Mouse (Mus musculus) heart, embryonic 16.5 days (tissue): ENCODE data around the gene Zmat3. TPM values are rescaled to one million over a fixed set of nuclear protein-coding genes. Genes with fewer than 3 reads are reported as not detected.

Experiments used
- ATAC-seq: fragments of 200-750 bp; cut with Nextera tagmentation; replicated peaks from 2 replicates; pipeline ENCODE4 v1.8.0; 2017; ENCODE audit warnings: moderate number of reproducible peaks; ENCODE audit not compliant: insufficient read depth, low FRiP score; ENCODE audit errors: extremely low read depth
- H3K27ac ChIP-seq: fragments of 300-500 bp; sonication (generic); 2 replicates; pipeline ENCODE4 v1.5.1; 2014; ENCODE audit warnings: mild to moderate bottlenecking, low read length, control low read depth, moderate library complexity
- H3K27me3 ChIP-seq: fragments of 300-500 bp; sonication (generic); 2 replicates; pipeline ENCODE4 v1.6.1; 2014; ENCODE audit warnings: low read length, mixed read lengths; ENCODE audit not compliant: control insufficient read depth, insufficient read depth
- H3K36me3 ChIP-seq: fragments of 300-500 bp; sonication (generic); 2 replicates; pipeline ENCODE4 v1.6.1; 2014; ENCODE audit not compliant: control insufficient read depth, insufficient read depth
- H3K4me1 ChIP-seq: fragments of 300-500 bp; sonication (generic); 2 replicates; pipeline ENCODE4 v1.6.1; 2014; ENCODE audit warnings: low read length, mixed read lengths; ENCODE audit not compliant: control insufficient read depth, insufficient read depth
- H3K4me2 ChIP-seq: fragments of 300-500 bp; sonication (generic); 2 replicates; pipeline ENCODE4 v1.6.1; 2014; ENCODE audit warnings: low read depth, mild to moderate bottlenecking, control low read depth, low read length
- H3K4me3 ChIP-seq: fragments of 300-500 bp; sonication (generic); 2 replicates; pipeline ENCODE4 v1.5.1; 2014; ENCODE audit warnings: mild to moderate bottlenecking, control low read depth, low read length
- H3K9ac ChIP-seq: fragments of 300-500 bp; sonication (generic); 2 replicates; pipeline ENCODE4 v1.6.1; 2014; ENCODE audit warnings: low read length, control low read depth
- H3K9me3 ChIP-seq: fragments of 300-500 bp; sonication (generic); replicated peaks from 2 replicates; pipeline ENCODE4 v1.6.1; 2016; ENCODE audit warnings: low read length; ENCODE audit not compliant: control insufficient read depth
- WGBS: fragments of 180-500 bp; shearing (Covaris S2); extraction: QIAGEN DNeasy Blood & Tissue Kit; methylation state at CpG from one replicate; pipeline ENCODE4 v1.1.7; 2014; 5-methylcytosine and 5-hydroxymethylcytosine counted together
- polyA plus RNA-seq: library from polyadenylated mRNA; unstranded; fragments of >200 nt; fragmentation: Nextera tagmentation; extraction: Ambion mirVana; gene quantifications from 2 replicates; pipeline ENCODE4 v1.2.1, GENCODE M21; 2015

The Zmat3 gene
- polyA plus RNA-seq, 1 experiment from 2014 or later = 3.6 TPM

DNA sequence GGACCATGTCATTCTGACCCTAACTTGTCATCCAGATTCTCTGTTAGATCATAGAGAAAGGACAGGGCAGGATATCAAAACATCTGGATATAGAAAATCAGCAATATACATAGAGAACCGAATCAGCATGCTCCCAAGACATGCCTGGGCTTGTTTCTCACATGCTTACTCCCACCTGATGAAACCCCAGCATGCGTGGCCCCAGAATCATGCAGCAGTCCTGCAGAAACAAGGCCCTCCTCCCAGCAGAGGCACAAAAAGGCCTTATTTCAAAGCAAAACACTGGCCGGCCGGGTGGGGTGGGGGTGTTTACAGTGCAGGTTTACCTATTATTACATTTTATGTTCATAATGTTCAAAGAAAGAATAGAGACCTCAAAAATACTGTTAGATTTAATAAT lies 1.6 kb downstream of the Zmat3 start:
- H3K9ac ChIP-seq = no peak overlapping the region

DNA sequence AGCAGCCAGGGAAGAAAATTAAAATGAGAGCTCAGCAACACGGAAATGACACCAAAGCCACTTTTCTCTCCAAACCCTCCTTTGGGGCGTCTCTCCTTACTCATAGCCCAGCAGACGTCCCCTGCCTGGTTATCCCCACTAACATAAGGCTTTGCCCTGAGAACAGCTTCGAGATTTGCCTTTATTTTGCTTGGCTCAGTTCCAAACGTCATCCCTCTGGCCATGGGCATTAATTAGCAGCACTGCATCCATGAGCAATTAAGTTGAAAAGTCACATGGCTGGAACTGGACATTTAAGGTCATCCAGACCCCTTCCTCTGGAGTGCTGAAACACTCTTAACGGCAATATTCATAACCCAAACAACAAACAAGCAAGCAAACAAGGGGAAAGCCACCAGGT lies 4.6 kb downstream of the Zmat3 start:
- Histone ChIP-seq H3K9me3 (no peaks in the 10 kb centered on the region), H3K36me3 (no peaks in the 10 kb centered on the region), H3K9ac (no peak overlapping the region), H3K27me3 (no peaks in the 10 kb centered on the region), H3K4me2 (no peak overlapping the region), H3K4me3 (no peak overlapping the region), H3K4me1 (peaks cover 8% of the 10 kb centered on the region), H3K27ac (no peak overlapping the region)
- ATAC-seq = no peak
- 42% methylated on average over 6 of the region's 6 CpGs for WGBS

More for the DNA sequence above, 1.6 kb downstream of the Zmat3 start:
- no peaks in the 10 kb centered on the region for H3K9me3 ChIP-seq
- H3K27me3 ChIP-seq = no peaks in the 10 kb centered on the region
- peak overlapping the region; percentile 26; the same call in 1 of the 2 replicates for H3K4me2 ChIP-seq
- no peak overlapping the region for H3K27ac ChIP-seq
- H3K4me1 ChIP-seq = peaks cover 9% of the 10 kb centered on the region
- no peak for ATAC-seq
- 61% methylated on average over 4 of the region's 4 CpGs for WGBS
- H3K4me3 ChIP-seq = no peak overlapping the region
- no peaks in the 10 kb centered on the region for H3K36me3 ChIP-seq

DNA sequence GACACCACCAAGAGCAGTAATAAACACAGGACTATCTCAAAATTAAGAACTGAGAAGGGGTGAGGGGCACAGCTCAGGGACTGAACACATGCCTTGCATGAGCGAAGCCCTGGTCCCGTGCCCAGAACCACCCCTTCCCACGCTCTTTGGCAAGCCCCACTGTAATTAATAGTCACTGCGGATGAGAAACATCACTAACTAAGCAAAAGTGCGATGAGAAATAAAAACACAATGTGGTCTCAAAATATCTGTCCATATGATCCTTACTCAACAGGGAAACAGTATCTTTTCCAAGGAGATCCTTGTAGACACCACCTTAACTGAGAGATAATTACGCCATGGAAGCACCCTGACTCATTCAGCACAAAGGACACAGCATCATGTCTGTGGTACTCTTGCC lies 17.9 kb downstream of the Zmat3 start:
- ATAC-seq = no peak; the same call in 1 of the 2 replicates
- Histone ChIP-seq H3K36me3 (no peaks in the 10 kb centered on the region; the same call in 1 of the 2 replicates), H3K4me2 (no peak overlapping the region), H3K4me1 (no peaks in the 10 kb centered on the region), H3K4me3 (no peak overlapping the region), H3K27me3 (no peaks in the 10 kb centered on the region), H3K27ac (no peak overlapping the region), H3K9ac (no peak overlapping the region), H3K9me3 (no peaks in the 10 kb centered on the region)
- WGBS = 76% methylated on average over 6 of the region's 6 CpGs

DNA sequence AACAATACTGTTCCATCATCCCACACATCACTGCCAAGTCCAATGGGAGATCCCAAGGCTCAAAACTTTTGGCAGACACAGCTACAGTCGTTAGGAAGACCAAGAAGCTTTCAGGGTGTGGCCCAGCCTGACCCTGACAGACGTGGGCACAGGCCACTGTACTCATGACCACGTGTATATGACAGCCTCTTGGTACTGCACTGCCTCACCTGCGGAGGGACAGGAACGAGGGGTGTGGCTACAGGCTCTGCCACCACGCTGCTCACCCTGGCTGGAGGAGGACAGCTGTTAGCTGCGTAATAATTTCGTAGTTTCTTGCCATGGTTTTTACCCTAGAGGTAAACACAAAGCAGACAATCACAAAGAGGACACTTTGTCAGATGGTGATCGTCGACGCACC lies 20.6 kb downstream of the Zmat3 start:
- ATAC-seq = no peak
- Histone ChIP-seq H3K9me3 (no peaks in the 10 kb centered on the region), H3K9ac (no peak overlapping the region), H3K4me1 (no peaks in the 10 kb centered on the region), H3K27me3 (no peaks in the 10 kb centered on the region), H3K4me2 (no peak overlapping the region), H3K36me3 (peaks cover 10% of the 10 kb centered on the region), H3K27ac (no peak overlapping the region), H3K4me3 (no peak overlapping the region)
- 86% methylated on average over 11 of the region's 11 CpGs for WGBS

DNA sequence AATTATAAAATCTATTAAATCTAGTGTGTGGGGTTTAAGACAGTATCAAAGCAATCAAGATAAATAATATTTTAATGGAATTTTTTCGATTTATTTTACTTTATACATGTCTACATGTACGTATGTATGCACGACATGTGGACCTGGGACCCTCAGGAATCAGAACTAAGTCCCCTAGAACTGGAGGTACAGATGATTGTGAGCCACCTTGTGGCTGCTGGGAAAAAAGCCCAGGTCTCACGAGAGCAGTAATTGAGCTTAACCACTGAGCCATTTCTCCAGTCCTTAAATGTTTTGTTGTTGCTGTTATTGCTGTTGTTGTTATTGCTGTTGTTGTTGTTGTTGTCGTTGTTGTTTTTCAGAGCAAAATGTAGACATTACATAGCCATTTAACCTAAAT lies 21.0 kb downstream of the Zmat3 start:
- no peak overlapping the region for H3K4me3 ChIP-seq

DNA sequence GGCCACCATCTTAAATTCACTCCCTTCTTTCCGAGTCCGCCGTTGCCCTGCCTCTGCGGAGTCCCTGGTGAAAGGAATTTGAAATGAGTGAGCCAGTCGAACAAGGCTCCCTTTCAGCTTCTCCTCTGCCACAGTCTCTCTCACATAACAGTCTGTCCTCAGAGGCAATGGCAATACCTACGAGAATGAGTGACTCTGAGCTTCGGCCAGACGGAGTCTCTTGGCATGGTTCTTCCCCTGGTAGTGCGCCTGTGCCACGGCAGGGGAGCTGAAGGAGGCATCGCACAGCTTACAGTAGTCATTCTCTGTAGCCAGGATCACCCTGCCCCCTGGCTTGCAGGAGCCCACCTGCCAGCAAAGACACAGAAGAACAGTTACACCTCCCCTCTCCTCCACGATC lies 22.4 kb downstream of the Zmat3 start:
- Histone ChIP-seq H3K4me2 (no peak overlapping the region), H3K9me3 (no peaks in the 10 kb centered on the region), H3K36me3 (peaks cover 10% of the 10 kb centered on the region), H3K27me3 (no peaks in the 10 kb centered on the region), H3K4me1 (no peaks in the 10 kb centered on the region), H3K27ac (no peak overlapping the region), H3K9ac (no peak overlapping the region), H3K4me3 (no peak overlapping the region)
- 91% methylated on average over 12 of the region's 12 CpGs for WGBS
- no peak for ATAC-seq

More for the DNA sequence above, 21.0 kb downstream of the Zmat3 start:
- no peaks in the 10 kb centered on the region for H3K4me1 ChIP-seq
- H3K27me3 ChIP-seq = no peaks in the 10 kb centered on the region
- 67% methylated on average over 5 of the region's 5 CpGs for WGBS
- no peak for ATAC-seq
- no peaks in the 10 kb centered on the region for H3K9me3 ChIP-seq
- H3K4me2 ChIP-seq = no peak overlapping the region
- no peak overlapping the region for H3K27ac ChIP-seq
- no peak overlapping the region for H3K9ac ChIP-seq
- H3K36me3 ChIP-seq = peaks cover 10% of the 10 kb centered on the region

DNA sequence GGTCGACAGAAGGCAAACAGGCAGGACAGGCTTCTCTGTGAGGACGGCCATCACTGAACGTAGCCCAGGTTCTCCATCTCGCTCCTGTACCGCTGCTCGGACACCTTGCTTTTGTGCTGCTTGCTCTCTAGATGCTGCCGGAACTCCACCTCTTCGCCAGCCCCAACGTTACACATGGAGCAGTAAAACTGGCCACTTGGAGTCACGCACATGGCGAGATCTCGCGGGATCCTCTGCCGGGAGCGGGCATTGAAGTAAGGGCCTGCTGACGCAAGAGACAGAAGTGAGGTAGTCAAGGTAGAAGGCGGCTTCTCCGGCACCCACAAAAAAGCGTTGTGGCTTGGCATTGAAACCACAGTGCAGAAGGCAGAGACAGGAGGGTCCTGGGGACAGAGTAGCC lies 24.4 kb downstream of the Zmat3 start:
- H3K9me3 ChIP-seq = no peaks in the 10 kb centered on the region
- no peak overlapping the region for H3K9ac ChIP-seq
- H3K4me3 ChIP-seq = no peak overlapping the region
- H3K27ac ChIP-seq = no peak overlapping the region
- WGBS = 89% methylated on average over 19 of the region's 19 CpGs
- H3K36me3 ChIP-seq = peaks cover 10% of the 10 kb centered on the region
- no peaks in the 10 kb centered on the region for H3K27me3 ChIP-seq
- H3K4me2 ChIP-seq = no peak overlapping the region
- peaks cover 2% of the 10 kb centered on the region; the same call in 1 of the 2 replicates for H3K4me1 ChIP-seq
- no peak for ATAC-seq

DNA sequence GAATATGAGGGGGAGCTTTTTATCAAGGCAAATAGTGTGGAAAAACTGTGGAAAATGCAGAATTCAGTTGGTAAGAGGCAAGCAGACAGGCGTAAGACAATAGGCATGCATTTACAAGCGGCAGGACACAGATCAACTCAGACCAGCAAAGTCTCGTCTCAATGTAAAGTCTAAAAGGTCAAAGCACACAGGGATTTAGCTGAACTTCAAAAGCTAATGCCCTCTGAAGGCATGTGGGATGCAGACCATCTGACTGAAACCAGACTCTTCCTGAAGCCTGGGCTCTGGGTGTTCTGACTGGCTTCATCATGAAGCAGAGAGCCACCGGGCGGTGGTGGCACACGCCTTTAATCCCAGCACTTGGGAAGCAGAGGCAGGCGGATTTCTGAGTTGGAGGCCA lies 27.6 kb downstream of the Zmat3 start:
- Histone ChIP-seq H3K27me3 (no peaks in the 10 kb centered on the region), H3K9ac (no peak overlapping the region), H3K36me3 (peaks cover 10% of the 10 kb centered on the region), H3K4me2 (no peak overlapping the region), H3K4me1 (peaks cover 12% of the 10 kb centered on the region), H3K27ac (0 out of 2 replicates have a peak overlapping the region, but pooled peaks have one; percentile 21), H3K4me3 (no peak overlapping the region), H3K9me3 (no peaks in the 10 kb centered on the region)
- WGBS = 89% methylated on average over 7 of the region's 7 CpGs
- ATAC-seq = no peak

DNA sequence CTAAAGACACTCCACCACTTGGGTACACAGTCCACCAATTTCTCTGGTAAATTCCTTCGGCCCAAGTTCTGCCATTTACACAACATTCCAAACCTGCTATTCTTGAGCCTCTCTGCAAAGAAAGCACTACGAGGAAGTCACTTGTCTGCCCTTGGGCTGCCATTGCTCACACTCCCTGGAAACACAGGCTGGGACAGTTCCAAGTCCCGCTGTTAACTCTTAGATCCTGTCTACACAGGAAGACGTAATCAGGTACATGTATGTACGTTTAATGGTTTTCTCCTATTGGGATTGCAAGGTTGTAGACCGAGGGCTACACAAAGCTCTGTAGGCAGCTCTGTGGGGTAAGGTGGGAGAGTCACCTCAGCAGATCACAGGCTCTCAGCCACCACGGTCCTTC lies 28.0 kb downstream of the Zmat3 start:
- H3K4me3 ChIP-seq = no peak overlapping the region
- no peak overlapping the region for H3K9ac ChIP-seq
- peaks cover 12% of the 10 kb centered on the region for H3K4me1 ChIP-seq
- no peaks in the 10 kb centered on the region for H3K9me3 ChIP-seq
- ATAC-seq = no peak
- no peaks in the 10 kb centered on the region for H3K27me3 ChIP-seq
- peaks cover 9% of the 10 kb centered on the region for H3K36me3 ChIP-seq
- 0 out of 2 replicates have a peak overlapping the region, but pooled peaks have one; percentile 21 for H3K27ac ChIP-seq
- H3K4me2 ChIP-seq = no peak overlapping the region
- 49% methylated on average over 7 of the region's 7 CpGs for WGBS
